Mouse (Mus musculus) testis, postnatal 14 days (tissue): ENCODE measurements around the gene Olfr1163.
"Not testable (repeated sequence)": the region's sequence is repeated elsewhere in the genome, so short reads cannot be mapped to it uniquely, and the experiment has no call there.

Experiments
- DNase-seq: peaks from one replicate; pipeline ENCODE4 v3.0.0; 2021; ENCODE audit warnings: low spot score

Gene Olfr1163

GRCm38 (mm10) chr2:88071730-88072129, at the start of gene Olfr1163:
Gene Olfr1163, minus strand, starts transcription at chr2:88071830.
- no peak for DNase-seq

DNA sequence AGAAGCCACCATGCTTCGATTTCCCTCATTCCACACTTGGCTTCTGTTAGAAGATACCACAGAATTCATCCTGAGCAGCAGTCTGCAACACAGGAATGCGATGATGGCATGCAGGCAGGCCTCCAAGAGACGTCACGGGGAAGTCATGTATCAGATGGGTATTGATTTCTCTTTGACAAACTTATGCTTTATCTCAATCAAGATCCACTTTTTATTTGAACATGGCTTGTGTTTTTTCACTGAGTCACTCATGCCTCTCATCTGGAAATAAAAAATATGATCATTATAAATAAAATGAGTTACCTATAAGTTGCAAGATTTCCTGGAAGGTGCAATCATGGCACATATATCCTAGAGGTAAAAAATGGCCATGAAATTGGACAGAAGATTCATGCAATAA, 22.2 kb upstream of the Olfr1163 start, which contains the start of gene Olfr1164:
Gene Olfr1164 (minus strand): TSS at position 101 of the 400 bp plus-strand sequence.
- no peak for DNase-seq

DNA sequence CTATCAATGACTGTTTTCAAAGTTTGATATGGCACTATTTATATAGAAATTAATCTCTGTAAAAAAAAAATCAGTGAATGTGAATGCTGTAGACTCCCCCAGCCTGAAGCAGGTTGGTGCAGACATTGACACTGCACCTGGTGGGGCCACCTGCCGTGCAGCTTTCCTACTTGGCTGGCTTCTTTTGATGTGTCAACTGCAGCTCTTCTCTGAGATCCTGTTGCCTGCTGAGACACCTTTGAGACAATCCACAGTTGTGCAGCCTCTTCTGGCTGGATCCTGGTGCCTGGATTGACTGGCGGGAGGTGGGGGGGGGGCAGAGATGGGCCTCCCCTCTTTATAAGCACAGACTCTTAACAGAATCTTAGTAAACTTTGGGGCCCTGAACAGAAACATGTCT, 8.0 kb downstream of the Olfr1163 start:
- no peak for DNase-seq

DNA sequence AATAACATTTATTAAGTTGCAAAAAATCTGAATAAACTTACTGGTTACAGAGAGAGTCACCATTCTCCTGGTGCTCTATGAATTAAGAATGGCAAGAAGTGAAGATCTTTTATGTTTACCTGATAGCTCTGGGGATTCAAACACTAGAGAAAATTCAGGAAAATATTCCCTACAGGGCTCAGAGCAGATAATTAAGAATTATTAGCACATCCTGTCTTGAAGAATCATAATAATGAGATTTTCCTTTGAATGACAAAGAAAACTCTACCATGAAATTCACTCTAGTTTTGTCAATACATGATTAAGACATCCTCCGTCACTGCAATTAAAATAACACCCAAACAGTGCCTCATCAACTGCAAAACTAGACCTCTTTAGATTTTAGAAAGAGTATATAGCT, 20.6 kb downstream of the Olfr1163 start, which contains the start of gene Olfr1162:
Gene Olfr1162 (minus strand): TSS at position 101 of the 400 bp plus-strand sequence.
- no peak for DNase-seq

DNA sequence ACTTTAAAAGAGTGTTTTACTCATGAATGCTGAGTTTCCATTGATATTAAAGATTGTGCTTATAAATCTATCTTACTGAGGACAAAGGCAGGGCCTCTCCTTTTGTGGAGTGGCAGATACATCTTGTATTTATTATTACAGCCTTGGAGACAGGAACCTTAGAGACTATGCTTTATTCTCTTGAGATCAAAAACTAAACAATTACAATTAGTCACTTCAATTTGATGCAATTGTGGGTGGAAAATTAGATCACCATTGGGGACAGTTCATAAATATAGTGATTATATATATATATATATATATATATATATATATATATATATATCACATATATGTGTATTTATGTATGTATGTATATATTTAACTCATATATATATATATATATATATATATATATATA, 34.0 kb downstream of the Olfr1163 start, which contains the start of gene Olfr73:
Gene Olfr73 (minus strand): TSS at position 101 of the 400 bp plus-strand sequence.
- no peak for DNase-seq

- DNase-seq, result not testable (repeated sequence)
Observed at GRCm38 (mm10) chr2:88022474-88022873, 49.2 kb downstream of the Olfr1163 start, which contains the start of gene Olfr1161. Gene Olfr1161, plus strand, starts transcription at chr2:88022774.
